Mouse (Mus musculus) liver, embryonic 12.5 days (tissue): ENCODE data around the gene Flt3l. TPM values are rescaled to one million over a fixed set of nuclear protein-coding genes. Genes with fewer than 3 reads are reported as not detected.
"Not testable (repeated sequence)": the region's sequence is repeated elsewhere in the genome, so short reads cannot be mapped to it uniquely, and the experiment has no call there.

Experiments used
- ATAC-seq: fragments of 200-750 bp; cut with Nextera tagmentation; 2 replicates; pipeline ENCODE4 v1.8.0; 2017; ENCODE audit warnings: moderate number of reproducible peaks, mild to moderate bottlenecking, moderate library complexity
- H3K27ac ChIP-seq: fragments of 300-500 bp; sonication (generic); 2 replicates; pipeline ENCODE4 v1.5.1; 2016; ENCODE audit warnings: mild to moderate bottlenecking
- H3K27me3 ChIP-seq: fragments of 300-500 bp; sonication (generic); replicated peaks from 2 replicates; pipeline ENCODE4 v1.6.1; 2016; ENCODE audit warnings: mild to moderate bottlenecking, moderate library complexity
- H3K36me3 ChIP-seq: fragments of 300-500 bp; sonication (generic); 2 replicates; pipeline ENCODE4 v1.6.1; 2016; ENCODE audit warnings: mild to moderate bottlenecking, moderate library complexity
- H3K4me1 ChIP-seq: fragments of 300-500 bp; sonication (generic); 2 replicates; pipeline ENCODE4 v1.6.1; 2016
- H3K4me2 ChIP-seq: fragments of 300-500 bp; sonication (generic); 2 replicates; pipeline ENCODE4 v1.6.1; 2016; ENCODE audit warnings: mild to moderate bottlenecking, moderate library complexity
- H3K4me3 ChIP-seq: fragments of 300-500 bp; sonication (generic); 2 replicates; pipeline ENCODE4 v1.5.1; 2016; ENCODE audit warnings: mild to moderate bottlenecking, moderate library complexity
- H3K9ac ChIP-seq: fragments of 300-500 bp; sonication (generic); 2 replicates; pipeline ENCODE4 v1.6.1; 2016; ENCODE audit warnings: mild to moderate bottlenecking, moderate library complexity
- H3K9me3 ChIP-seq: fragments of 300-500 bp; sonication (generic); replicated peaks from 2 replicates; pipeline ENCODE4 v1.6.1; 2016; ENCODE audit warnings: mild to moderate bottlenecking, moderate library complexity
- WGBS: fragments of 180-500 bp; shearing (Covaris S2); methylation state at CpG from one replicate; pipeline ENCODE4 v1.1.7; 2016; ENCODE audit not compliant: insufficient replicate concordance; 5-methylcytosine and 5-hydroxymethylcytosine counted together
- polyA plus RNA-seq: library from polyadenylated mRNA; unstranded; fragments of >200 nt; fragmentation: Nextera tagmentation; extraction: Ambion mirVana; gene quantifications from 2 replicates; pipeline ENCODE4 v1.2.1, GENCODE M21; 2016

The Flt3l gene
- polyA plus RNA-seq, 1 experiment from 2014 or later, result 5.7 TPM

DNA sequence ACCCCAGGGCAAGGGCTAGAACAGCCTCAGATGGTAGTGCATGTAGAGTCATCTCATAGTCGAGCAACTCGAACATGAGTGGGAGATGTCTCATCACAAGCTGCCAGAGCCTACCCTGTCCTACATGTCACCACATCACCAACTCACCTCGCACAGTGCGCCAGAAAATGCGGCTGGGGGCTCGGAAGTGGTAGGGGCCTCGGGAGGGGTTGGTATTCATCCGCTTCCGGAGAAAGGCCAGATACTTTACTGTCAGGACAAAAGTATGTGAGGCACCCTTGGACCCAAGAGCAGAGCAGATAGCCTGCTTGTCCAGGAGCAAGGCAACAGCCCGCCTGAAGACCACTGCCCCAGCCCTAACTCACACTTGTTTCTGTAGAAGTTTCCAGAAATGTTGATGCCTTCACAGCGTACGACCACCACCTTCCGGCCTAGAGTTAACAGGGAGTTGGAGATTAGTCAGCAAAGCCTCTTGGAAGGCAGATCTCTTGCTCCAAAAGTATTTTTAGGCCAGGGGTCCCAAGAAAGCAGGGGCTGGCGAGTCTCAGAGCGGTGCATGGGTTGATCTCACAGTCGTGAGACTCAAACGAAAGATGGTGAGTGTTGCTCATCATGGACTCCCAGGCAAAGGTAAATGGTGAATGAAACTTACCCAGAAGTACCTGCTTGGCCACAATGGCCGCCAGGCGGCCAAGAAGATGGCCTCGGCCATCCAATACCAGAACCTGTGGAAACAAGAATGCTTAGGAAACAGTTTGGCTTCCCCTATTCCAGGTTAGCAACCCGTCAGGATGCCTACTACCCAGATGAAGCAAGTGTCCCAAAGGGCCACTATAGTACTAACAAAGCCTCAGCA is 9.2 kb downstream of the Flt3l start:
- peaks cover 43% of the 10 kb centered on the region for H3K36me3 ChIP-seq
- WGBS, result 12% methylated on average over 21 of the region's 21 CpGs

DNA sequence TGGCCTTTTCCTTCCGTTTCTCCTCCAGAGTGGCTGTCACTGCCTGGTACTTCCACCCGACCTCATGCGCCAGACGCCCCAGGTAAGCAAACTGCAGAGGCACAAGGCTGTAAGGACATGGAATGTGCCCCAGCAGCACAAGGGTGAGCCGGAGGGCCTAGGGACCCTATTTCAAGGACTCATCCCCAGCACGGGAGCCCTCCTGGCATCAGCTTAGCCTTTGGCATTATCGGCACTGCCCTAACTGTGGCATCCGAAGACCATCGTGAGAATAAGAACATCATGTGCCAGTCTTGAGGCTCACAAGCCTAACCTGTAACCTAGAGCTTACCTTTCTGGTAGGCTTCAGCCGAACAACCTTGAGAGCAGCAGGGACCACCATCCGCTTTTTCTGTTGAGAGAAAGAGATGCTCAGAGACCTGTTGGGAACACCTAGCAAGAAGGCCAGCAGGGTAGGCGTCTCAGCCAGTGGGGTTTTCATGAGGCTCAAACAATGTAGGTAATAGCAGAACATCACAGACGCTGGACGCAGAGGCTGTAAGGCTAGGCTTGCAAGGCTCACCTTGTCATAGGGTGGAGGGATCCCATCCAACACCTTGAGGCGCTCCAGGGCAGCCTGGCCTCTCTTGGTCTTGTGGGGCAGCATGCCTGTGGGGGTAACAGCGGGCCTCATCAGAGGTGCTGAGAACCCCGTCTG is 9.9 kb downstream of the Flt3l start:
- Histone ChIP-seq H3K9me3 (no peaks in the 10 kb centered on the region), H3K4me1 (peaks cover 70% of the 10 kb centered on the region), H3K27me3 (no peaks in the 10 kb centered on the region), H3K9ac (peak overlapping the region; percentile 98), H3K27ac (peak overlapping the region; percentile 95), H3K4me2 (peak overlapping the region; percentile 90), H3K4me3 (peak overlapping the region; percentile 94), H3K36me3 (peaks cover 51% of the 10 kb centered on the region)
- no peak for ATAC-seq
- 42% methylated on average over 17 of the region's 17 CpGs for WGBS

More for the DNA sequence above, 9.2 kb downstream of the Flt3l start:
- no peak for ATAC-seq
- Histone ChIP-seq H3K27ac (peak overlapping the region; percentile 95), H3K4me1 (peaks cover 63% of the 10 kb centered on the region), H3K4me2 (peak overlapping the region; percentile 90), H3K9ac (peak overlapping the region; percentile 98), H3K9me3 (no peaks in the 10 kb centered on the region), H3K4me3 (peak overlapping the region; percentile 94), H3K27me3 (no peaks in the 10 kb centered on the region)

DNA sequence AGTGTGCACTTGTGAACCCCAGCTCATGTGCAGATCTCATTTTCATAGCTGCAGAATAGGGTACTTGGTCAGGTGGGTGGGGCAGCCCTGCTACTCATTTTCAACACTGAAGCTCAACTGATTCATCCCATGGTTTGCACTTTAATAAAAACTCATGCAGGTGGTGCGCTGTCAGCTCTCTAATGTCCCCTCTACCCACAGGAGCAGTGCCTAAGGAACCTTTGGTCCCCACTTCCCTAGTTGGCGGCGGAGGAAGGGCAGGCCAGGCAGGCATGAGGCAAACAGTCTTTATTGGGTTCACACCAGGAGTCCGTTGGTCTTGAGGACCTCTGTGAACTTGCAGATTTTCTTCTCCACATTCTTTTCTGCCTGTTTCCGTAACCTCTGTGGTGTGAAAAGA is 10.6 kb downstream of the Flt3l start:
- H3K4me2 ChIP-seq, result peak overlapping the region; percentile 90
- H3K4me1 ChIP-seq, result peaks cover 76% of the 10 kb centered on the region
- H3K27ac ChIP-seq, result peak overlapping the region; percentile 95
- peak overlapping the region; percentile 98 for H3K9ac ChIP-seq
- not testable (repeated sequence) for H3K9me3 ChIP-seq, ATAC-seq, H3K27me3 ChIP-seq
- 53% methylated on average over 5 of the region's 5 CpGs for WGBS
- H3K36me3 ChIP-seq, result peaks cover 57% of the 10 kb centered on the region
- peak overlapping the region; percentile 94 for H3K4me3 ChIP-seq

DNA sequence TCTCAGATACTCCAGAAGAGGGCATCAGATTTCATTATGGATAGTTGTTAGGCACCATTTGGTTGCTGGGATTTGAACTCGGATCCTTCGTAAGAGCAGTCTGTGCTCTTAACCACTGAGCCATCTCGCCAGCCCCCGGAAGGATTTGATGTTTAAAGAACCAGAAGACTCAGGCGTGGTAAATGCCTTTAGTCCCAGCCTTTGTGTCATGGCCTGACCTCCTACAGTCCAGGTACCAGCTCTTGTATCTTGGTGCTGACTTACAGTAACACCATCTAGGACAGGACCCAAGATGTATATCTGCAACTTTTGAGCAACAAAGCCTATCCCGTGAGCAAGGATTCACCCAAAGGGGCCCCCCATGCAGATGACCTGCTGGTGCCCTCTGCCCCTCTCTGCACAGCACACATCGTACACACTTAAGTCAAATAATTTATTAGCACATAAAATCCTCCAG is 11.1 kb downstream of the Flt3l start:
- H3K4me1 ChIP-seq, result peaks cover 76% of the 10 kb centered on the region
- no peaks in the 10 kb centered on the region for H3K9me3 ChIP-seq
- no peak for ATAC-seq
- peak overlapping the region; percentile 98 for H3K9ac ChIP-seq
- H3K27ac ChIP-seq, result peak overlapping the region; percentile 95
- H3K36me3 ChIP-seq, result peaks cover 62% of the 10 kb centered on the region
- H3K4me2 ChIP-seq, result peak overlapping the region; percentile 90
- H3K4me3 ChIP-seq, result peak overlapping the region; percentile 97
- H3K27me3 ChIP-seq, result no peaks in the 10 kb centered on the region
- WGBS, result 15% methylated on average over 7 of the region's 7 CpGs

DNA sequence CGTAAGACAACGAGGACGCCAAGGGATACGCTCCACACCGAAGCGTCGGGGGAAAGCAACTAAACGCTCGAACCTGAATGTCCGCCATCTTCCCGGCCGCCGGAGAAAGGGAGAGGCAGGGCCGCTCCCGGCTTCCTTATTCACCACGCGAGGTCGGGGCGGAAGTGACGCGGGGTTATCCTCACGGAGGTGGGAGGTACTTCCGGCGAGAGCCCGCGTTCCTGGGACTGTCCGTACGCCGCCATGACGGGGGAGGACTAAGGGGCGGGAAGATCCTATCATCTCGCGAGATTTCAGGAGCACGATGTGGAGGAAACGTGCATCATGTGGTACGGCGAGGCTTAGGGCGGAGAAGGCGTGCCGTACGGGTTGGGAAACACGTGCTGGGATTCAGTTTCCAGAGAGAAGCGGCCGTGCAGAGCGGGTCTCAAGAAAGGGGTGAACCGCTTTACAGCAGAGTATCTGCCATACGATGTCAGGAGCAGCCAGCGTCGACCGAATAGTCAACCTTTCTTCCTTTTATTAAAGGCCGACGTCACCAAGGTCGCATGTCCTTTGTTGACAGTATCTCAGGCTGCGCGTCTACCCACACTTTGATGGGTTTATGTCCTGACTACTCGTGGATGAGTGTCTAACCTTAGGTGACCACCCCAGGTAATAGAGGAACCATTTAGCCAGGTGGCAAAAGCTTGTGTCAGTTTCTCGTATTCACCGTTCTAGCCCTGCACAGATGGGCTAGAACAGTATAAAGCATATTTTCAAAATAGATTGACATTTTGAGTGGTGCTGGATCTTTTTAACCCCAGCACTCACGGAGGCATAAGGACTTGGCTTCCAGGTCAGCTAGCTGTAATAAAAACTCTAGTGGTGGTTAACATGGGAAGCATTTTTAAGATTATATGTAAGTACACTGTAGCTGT is 11.7 kb downstream of the Flt3l start, which contains the start of gene Rps11:
TSS of gene Rps11 (minus strand) at position 216 of the 920 bp plus-strand sequence.
- Histone ChIP-seq H3K4me3 (peak within 1 kb of the TSS; percentile 97), H3K4me1 (peaks cover 76% of the 10 kb centered on the region), H3K4me2 (peak within 1 kb of the TSS; percentile 90), H3K9ac (peak within 1 kb of the TSS; percentile 98), H3K27me3 (no peaks in the 10 kb centered on the region), H3K9me3 (no peaks in the 10 kb centered on the region), H3K27ac (peak within 1 kb of the TSS; percentile 95), H3K36me3 (peaks cover 69% of the 10 kb centered on the region)
- under 1% methylated on average over 59 of the region's 59 CpGs for WGBS
- peak; percentile 81 for ATAC-seq

DNA sequence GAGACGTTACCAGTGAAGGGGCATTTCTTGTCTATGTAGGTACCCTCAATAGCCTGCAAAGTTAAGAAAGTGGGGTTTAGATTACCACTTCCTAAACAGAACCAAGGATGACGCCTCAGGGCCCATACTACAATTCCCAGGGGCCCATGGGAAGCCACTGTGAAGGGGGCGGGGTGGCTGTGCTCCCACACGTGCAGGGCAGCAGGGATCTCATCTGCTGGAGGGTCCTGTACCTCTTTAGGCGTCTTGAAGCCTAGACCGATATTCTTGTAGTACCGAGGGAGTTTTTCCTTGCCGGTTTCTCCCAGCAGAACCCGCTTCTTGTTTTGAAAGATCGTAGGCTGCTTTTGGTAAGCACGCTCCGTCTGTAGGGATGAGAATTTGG is 13.1 kb downstream of the Flt3l start:
- Histone ChIP-seq H3K9ac (peak overlapping the region; percentile 96), H3K4me1 (peaks cover 87% of the 10 kb centered on the region), H3K27me3 (no peaks in the 10 kb centered on the region), H3K4me2 (peak overlapping the region; percentile 90), H3K9me3 (no peaks in the 10 kb centered on the region), H3K4me3 (peak overlapping the region; percentile 97), H3K36me3 (peaks cover 79% of the 10 kb centered on the region), H3K27ac (peak overlapping the region; percentile 95)
- no peak for ATAC-seq
- 7% methylated on average over 12 of the region's 12 CpGs for WGBS

DNA sequence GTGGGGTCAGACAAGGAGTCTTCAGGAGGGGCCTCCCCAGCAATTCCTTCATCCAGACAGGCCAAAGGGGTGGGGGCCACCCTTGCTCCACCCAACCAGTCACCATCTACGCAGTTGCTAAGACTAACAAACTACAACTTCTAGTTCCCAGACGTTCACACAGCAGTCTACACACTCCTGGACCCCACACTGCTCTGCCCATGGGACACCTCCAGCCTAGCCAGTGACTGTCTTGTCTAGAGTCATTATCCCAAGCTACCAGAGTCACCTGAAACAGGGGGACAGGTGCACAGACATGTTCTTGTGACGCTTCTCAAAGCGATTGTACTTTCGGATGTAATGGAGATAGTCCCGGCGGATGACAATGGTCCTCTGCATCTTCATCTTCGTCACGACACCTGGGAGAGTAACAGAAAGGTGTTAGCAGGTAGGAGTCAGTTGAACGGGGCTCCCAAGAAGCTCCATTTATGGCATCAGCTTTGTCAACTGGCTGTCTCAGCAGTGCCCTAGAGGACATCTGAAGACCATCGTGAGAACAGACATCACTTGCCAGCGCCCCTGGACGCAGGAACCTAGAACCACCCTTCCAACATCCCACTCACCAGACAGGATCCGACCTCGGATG is 13.6 kb downstream of the Flt3l start:
- no peaks in the 10 kb centered on the region for H3K27me3 ChIP-seq
- H3K4me1 ChIP-seq, result peaks cover 91% of the 10 kb centered on the region
- H3K4me3 ChIP-seq, result peak overlapping the region; percentile 97
- H3K9me3 ChIP-seq, result no peaks in the 10 kb centered on the region
- ATAC-seq, result no peak
- 58% methylated on average over 15 of the region's 15 CpGs for WGBS
- peak overlapping the region; percentile 90 for H3K4me2 ChIP-seq
- H3K9ac ChIP-seq, result peak overlapping the region; percentile 96
- H3K36me3 ChIP-seq, result peaks cover 80% of the 10 kb centered on the region
- peak overlapping the region; percentile 95 for H3K27ac ChIP-seq

DNA sequence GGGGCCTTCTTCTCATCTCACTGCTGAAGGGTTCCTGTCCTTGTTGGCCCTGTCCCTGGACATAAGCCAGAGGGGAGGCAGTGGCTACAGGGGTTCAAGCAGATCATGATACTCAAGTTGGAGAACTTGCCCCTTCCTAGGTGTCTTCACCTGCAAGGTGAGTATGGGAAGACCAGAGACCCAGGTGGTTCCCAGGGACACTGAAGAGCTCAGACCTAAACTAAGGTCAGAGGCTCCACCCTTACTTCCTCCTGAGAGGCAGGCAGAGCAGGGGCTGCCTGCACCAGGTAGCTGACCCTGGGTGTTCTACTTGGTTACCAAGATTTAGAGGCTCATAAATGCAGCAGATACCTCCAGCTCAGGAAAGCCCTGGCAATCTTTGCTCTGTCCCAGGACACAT is 14.3 kb downstream of the Flt3l start:
- H3K4me3 ChIP-seq, result peak overlapping the region; percentile 97; the same call in 1 of the 2 replicates
- H3K9me3 ChIP-seq, result no peaks in the 10 kb centered on the region
- no peak for ATAC-seq
- peaks cover 88% of the 10 kb centered on the region for H3K4me1 ChIP-seq
- peak overlapping the region; percentile 49 for H3K9ac ChIP-seq
- H3K36me3 ChIP-seq, result peaks cover 73% of the 10 kb centered on the region
- peak overlapping the region; percentile 52 for H3K27ac ChIP-seq
- H3K27me3 ChIP-seq, result no peaks in the 10 kb centered on the region
- peak overlapping the region; percentile 90 for H3K4me2 ChIP-seq

DNA sequence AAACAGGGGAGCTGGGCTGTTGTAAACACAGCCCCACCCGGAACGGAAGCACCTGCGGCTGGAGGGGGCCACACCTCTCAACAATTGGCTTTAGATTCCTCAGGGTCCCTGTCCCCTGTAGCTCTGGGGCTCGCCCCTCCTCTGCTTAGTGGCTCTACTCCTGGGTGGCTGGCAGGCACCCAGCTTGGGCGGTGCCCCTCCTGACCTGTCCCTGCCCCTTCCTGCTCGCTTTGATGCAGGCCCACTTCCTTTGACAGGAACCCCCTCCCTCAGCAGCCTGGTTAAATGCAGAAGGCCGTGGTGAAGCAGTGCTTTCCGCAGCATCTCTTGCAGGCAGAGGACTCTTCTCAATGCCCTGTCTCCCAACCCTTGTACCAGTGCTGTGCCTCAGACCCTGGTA is 14.8 kb downstream of the Flt3l start:
- ATAC-seq, result no peak
- H3K9ac ChIP-seq, result peak overlapping the region; percentile 49
- H3K4me1 ChIP-seq, result peaks cover 82% of the 10 kb centered on the region
- H3K9me3 ChIP-seq, result no peaks in the 10 kb centered on the region
- H3K36me3 ChIP-seq, result peaks cover 68% of the 10 kb centered on the region
- peak overlapping the region; percentile 97; the same call in 1 of the 2 replicates for H3K4me3 ChIP-seq
- H3K27me3 ChIP-seq, result no peaks in the 10 kb centered on the region
- peak overlapping the region; percentile 52 for H3K27ac ChIP-seq
- 43% methylated on average over 8 of the region's 8 CpGs for WGBS
- H3K4me2 ChIP-seq, result peak overlapping the region; percentile 90

DNA sequence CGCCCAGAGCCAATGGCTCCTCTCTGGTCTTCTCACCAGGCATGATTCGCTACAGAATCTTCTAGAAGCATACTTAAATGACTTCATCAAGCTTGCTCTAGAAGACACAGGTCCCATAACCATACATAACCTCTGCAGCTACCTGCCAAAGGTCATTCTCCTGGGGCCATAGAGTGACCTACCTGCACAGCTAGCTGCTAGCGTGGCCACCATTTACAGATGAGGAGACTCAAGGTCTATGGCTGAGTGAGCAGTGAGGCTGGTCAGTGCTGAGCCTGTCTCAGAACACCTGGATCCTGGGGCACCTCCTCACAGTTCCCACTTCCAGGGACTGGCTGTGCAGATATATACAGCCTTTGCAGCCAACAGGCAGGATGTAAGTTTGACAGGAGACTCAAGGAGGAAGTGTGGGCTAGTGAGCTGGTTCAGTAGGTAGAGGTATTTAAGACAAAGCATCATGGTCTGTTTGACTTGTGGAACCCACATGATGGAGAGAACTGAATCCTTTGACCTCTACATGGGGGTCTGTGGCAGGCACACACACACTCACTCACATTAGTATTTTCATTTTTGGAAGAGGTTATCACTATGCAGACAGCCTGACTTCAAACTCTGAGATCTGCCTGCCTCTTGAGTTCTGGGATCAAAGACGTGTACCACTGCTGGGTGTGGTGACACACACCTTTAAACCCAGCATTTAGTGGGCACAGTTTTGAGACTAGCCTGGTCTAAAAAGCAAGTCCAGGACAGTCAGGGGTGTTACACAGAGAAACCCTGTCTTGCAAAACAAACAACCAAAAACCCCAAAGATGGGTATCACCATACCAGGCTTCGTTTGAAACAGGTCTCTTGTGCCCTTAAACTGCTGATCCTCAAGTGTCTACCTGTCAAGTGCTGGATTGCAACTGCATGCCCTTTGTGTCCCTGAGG is 16.2 kb downstream of the Flt3l start:
- no peak for ATAC-seq
- Histone ChIP-seq H3K4me3 (no peak overlapping the region), H3K36me3 (peaks cover 54% of the 10 kb centered on the region), H3K4me2 (no peak overlapping the region), H3K9ac (0 out of 2 replicates have a peak overlapping the region, but pooled peaks have one; percentile 2), H3K9me3 (no peaks in the 10 kb centered on the region), H3K27ac (peak overlapping the region; percentile 57), H3K27me3 (no peaks in the 10 kb centered on the region), H3K4me1 (peaks cover 75% of the 10 kb centered on the region)
- WGBS, result 55% methylated on average over 5 of the region's 5 CpGs
